Mouse (Mus musculus) Patski (cell line): ENCODE results near the gene Ifnb1. TPM values are rescaled to one million over a fixed set of nuclear protein-coding genes. Genes with fewer than 3 reads are reported as not detected.
"Not testable (repeated sequence)": the region's sequence is repeated elsewhere in the genome, so short reads cannot be mapped to it uniquely, and the experiment has no call there.

Experiments used
- ATAC-seq: fragments of 100-300 bp; one replicate; pipeline ENCODE4 v1.8.0; 2021
- CTCF ChIA-PET: fragments of 350-600 bp; sonication (Branson Sonifier 250); formaldehyde crosslinking; loops from one replicate; lab custom pipeline; 2022; ENCODE audit warnings: inconsistent platforms; lab: Charles Lee
- POLR2A ChIA-PET: fragments of 350-600 bp; sonication (Branson Sonifier 250); formaldehyde crosslinking; loops from one replicate; lab custom pipeline; 2022; ENCODE audit warnings: antibody characterized with exemption, inconsistent platforms; lab: Charles Lee
- DNase-seq: peaks from one replicate; pipeline ENCODE4 v3.0.0-alpha.2; 2011; ENCODE audit warnings: low read depth, low spot score
- H3K27me3 ChIP-seq: fragments of 371-371 bp; one replicate; pipeline ENCODE4 v1.5.1; 2021
- CTCF ChIP-seq: fragments of 100-300 bp; IDR thresholded peaks from one replicate; pipeline ENCODE4 v1.5.1; 2021
- in situ Hi-C: fragments of 300-500 bp; cut with MboI; formaldehyde crosslinking; loops from 3 replicates; pipeline ENCODE4 v1.11.1; 2018; ENCODE audit warnings: low pct_unique_long_range_greater_than_20kb, mixed read lengths
- polyA plus RNA-seq: library from polyadenylated mRNA; unstranded; gene quantifications from one replicate; pipeline ENCODE4 v1.2.3, GENCODE M21; 2021

The Ifnb1 gene
- polyA plus RNA-seq = not detected

DNA sequence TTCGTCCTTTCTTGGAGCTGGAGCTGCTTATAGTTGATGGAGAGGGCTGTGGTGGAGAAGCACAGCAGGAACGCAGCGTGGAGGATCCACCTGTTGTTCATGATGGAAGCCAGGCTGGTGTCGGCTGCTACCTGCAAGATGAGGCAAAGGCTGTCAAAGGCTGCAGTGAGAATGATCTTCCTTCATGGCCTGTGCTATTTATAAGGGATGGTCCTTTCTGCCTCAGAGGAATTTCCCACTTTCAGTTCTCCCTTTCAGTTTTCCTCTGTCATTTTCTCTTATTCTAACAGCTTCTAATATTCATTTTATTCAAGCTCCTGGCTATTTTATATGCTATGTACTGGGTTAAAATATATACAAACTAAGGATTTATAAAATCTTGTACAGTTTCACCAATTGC lies at the start of gene Ifnb1:
Ifnb1 (minus strand) TSS at position 101 of the 400 bp plus-strand sequence.
- TF ChIP-seq CTCF = no peak
- CTCF ChIA-PET = interaction anchor here (0.9 to 2.5 kb wide), 11 partner anchors 8 to 109 kb away, joined by 3 to 27 read pairs (median 6); no protein-coding TSS in a partner anchor
- no peak for DNase-seq
- ATAC-seq = no peak
- in situ Hi-C loops = loop anchor here (5.0 kb wide), 1 partner anchor 735 kb away; no protein-coding TSS in a partner anchor
- POLR2A ChIA-PET = no interaction called here
- H3K27me3 ChIP-seq = no peaks in the 10 kb centered on the region

DNA sequence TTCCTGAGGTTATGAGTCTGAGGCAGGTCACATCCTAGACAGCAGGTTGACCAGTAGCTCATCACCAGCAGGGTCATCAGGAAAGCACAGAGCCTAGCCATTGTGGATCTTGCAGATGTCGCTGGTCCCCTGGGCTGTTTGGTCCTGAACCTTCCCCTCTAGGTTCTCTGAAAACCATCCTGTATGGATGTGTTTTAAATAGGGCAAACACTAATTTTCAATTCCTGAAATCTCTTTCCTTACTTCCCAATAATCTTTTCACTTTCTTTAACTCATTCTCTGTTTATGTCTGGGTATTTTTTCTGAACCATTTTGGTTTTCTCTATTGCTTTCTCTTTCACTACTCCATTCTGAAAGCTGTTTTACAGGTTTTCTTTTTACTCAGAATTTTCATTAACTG lies 49.1 kb upstream of the Ifnb1 start, which contains the start of gene Ifna14:
Ifna14 (minus strand) TSS at position 101 of the 400 bp plus-strand sequence.
- CTCF ChIA-PET = interaction anchor here (1.2 kb wide), 1 partner anchor 259 kb away, joined by 3 read pairs; no protein-coding TSS in a partner anchor
- POLR2A ChIA-PET = no interaction called here
- no peaks in the 10 kb centered on the region for H3K27me3 ChIP-seq
- in situ Hi-C loops = loop anchor here (5.0 kb wide), 1 partner anchor 261 kb away; no protein-coding TSS in a partner anchor
- ATAC-seq = no peak
- TF ChIP-seq CTCF = no peak
- no peak for DNase-seq

DNA sequence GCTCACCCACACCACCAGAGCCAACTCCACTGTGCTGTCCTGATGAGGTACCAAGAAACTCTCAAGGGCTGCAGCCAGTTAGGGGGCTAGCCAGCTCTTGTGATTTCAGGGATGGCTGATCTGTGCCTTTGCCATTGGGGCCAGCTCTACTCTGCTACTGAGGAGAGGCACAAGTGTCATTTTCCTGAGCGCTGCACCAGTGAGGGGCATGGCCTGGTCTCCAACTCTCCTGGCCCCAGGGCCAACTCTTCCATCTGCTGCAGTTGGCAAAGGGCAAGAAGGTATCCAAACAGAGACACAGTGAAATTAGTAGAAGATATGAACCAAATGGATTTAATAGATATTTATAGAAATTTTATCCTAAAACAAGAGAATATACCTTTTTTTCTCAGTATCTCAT lies 39.2 kb upstream of the Ifnb1 start:
- in situ Hi-C loops = no loop called here
- ChIA-PET POLR2A (no interaction called here), CTCF (no interaction called here)
- DNase-seq (no peak), ATAC-seq (no peak)
- no peak for TF ChIP-seq CTCF
- peaks cover 9% of the 10 kb centered on the region for H3K27me3 ChIP-seq

GRCm38 (mm10) chr4:88558145-88558544 lies 35.6 kb upstream of the Ifnb1 start, which contains the start of gene Ifna15:
Gene Ifna15, minus strand, starts transcription at chr4:88558245.
- H3K27me3 ChIP-seq = peaks cover 14% of the 10 kb centered on the region
- ATAC-seq, DNase-seq, POLR2A ChIA-PET, CTCF ChIA-PET: not testable (repeated sequence)
- in situ Hi-C loops = loop anchor here (10.0 kb wide), 1 partner anchor 77 kb away; the partner anchor contains the start of gene C87499

DNA sequence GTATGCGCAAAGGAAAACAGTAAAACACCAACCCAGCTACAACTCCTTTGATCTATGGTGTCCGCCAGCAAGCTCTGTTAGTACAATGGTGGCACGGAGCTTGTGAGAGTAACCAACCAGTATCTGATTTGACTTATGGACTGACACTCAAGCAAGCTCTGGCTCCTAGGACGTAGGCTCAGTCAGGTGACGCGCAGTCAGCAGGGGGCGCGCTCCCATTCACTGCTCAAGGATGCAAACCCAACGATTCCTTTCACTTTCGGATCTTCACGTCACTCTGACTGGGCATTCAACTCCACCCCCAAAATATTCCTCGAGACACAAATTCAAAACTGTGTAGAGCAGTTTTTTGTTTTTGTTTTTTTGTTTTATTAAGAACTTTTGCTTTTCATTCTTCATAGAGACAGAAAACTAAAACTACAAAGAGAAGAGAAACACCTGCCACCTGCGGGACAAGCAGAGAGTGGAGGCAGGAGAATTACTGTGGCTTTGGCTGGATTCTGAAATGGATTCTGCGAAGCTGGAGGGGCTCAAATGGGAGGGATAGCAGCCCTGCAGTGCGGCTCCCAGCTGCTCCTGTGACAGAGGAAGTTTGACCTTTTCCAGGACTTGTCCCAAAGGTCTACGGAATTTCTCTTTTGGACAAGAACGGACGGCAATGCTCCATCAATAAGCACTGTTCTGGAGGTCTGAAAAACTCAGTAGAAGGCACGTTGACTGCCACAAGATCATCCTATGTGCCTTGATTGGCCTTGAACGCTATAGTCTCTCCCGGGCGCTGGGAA lies 27.8 kb upstream of the Ifnb1 start:
- ATAC-seq (peak; percentile 90), DNase-seq (peak; percentile 7)
- ChIA-PET POLR2A (no interaction called here), CTCF (interaction anchor here (0.7 to 1.0 kb wide), 2 partner anchors 23 to 1182 kb away, joined by 3 to 4 read pairs; no protein-coding TSS in a partner anchor)
- peak; percentile 56 for TF ChIP-seq CTCF
- H3K27me3 ChIP-seq = no peaks in the 10 kb centered on the region
- in situ Hi-C loops = loop anchor here (10.0 kb wide), 1 partner anchor 84 kb away; the partner anchor contains the start of gene C87499

- ATAC-seq (no peak), DNase-seq (no peak)
- TF ChIP-seq CTCF = no peak
- ChIA-PET POLR2A (no interaction called here), CTCF (interaction anchor here (2.6 kb wide), 1 partner anchor 24 kb away, joined by 12 read pairs; the partner anchor contains the start of gene Ifnb1)
- in situ Hi-C loops = loop anchor here (10.0 kb wide), 1 partner anchor 503 kb away; no protein-coding TSS in a partner anchor
- H3K27me3 ChIP-seq = no peaks in the 10 kb centered on the region
Measured at GRCm38 (mm10) chr4:88547986-88548385, 25.4 kb upstream of the Ifnb1 start.

- in situ Hi-C loops = loop anchor here (5.0 to 10.0 kb wide), 2 partner anchors 499 to 1176 kb away; no protein-coding TSS in a partner anchor
- DNase-seq (peak; percentile 44), ATAC-seq (peak; percentile 51)
- peak; percentile 66 for TF ChIP-seq CTCF
- no peaks in the 10 kb centered on the region for H3K27me3 ChIP-seq
- POLR2A ChIA-PET = no interaction called here
- CTCF ChIA-PET = interaction anchor here (0.7 to 3.4 kb wide), 18 partner anchors 10 to 1176 kb away, joined by 3 to 27 read pairs (median 4); partner anchors contain the start of gene Ifnb1
Measured at GRCm38 (mm10) chr4:88543649-88544234, 21.2 kb upstream of the Ifnb1 start.

DNA sequence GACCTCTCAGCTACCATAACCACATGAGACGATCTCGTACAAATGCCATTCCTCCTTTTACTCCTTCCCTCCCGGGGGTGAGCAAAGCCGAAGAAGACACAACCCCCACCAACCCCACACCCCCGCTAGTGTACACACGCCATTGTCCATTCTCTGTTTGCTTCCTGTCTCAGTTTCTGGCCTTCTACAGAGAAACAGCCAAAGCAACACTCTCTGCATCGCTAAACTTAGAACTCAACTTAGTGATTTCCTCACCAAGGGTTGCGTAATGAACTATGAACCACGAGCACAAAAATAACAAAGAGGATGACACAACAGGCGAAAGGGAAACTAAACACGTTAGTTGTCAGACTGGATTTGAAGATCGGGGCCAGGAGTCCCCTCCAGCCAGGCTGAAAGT lies 14.8 kb upstream of the Ifnb1 start:
- in situ Hi-C loops = no loop called here
- CTCF ChIA-PET = interaction anchor here (1.2 to 1.7 kb wide), 4 partner anchors 13 to 22 kb away, joined by 3 to 6 read pairs (median 4); no protein-coding TSS in a partner anchor
- ATAC-seq (peak; percentile 79), DNase-seq (no peak)
- POLR2A ChIA-PET = no interaction called here
- TF ChIP-seq CTCF = no peak
- no peaks in the 10 kb centered on the region for H3K27me3 ChIP-seq

DNA sequence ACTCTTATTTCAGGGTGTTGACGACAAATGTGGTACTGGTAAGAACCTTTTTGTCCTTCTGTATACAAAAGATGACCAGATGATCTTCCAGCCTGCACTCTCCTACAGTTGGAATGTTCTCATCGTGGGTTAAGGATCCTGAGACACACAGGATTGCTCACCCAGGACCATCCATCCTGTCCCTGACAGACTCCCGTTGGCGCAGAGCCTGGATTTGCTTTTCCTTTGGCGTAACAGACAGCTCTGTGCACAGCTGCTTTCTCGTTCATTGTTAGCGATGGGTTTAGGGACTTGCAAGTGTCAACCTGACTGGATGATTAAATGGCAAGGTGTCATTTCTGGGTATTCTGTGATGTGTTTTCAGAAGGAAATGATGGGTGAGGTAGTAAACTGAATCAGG lies 14.1 kb upstream of the Ifnb1 start:
- ChIA-PET POLR2A (no interaction called here), CTCF (interaction anchor here (1.6 kb wide), 1 partner anchor 13 kb away, joined by 6 read pairs; no protein-coding TSS in a partner anchor)
- no peak for TF ChIP-seq CTCF
- DNase-seq (no peak), ATAC-seq (no peak)
- H3K27me3 ChIP-seq = no peaks in the 10 kb centered on the region
- in situ Hi-C loops = no loop called here

DNA sequence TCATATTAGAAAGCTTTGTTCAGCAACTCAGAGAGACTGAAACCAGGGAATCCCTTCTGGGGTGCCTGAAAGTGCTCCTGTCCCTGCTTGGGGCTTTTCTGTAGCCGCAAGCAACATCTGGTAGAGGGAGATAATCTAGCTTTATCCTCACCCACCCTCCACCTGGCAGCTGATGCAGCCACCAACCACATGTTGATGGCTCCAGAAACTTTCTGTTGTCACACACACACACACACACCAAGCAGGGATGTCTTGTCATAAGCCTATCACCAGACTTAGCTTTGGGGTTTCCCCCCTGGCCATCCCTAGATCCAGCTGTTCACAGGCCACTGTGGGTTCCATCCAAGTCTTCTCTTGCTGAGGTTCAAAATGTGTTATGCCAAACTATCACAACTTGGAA lies 13.2 kb upstream of the Ifnb1 start:
- in situ Hi-C loops = no loop called here
- ChIA-PET CTCF (interaction anchor here (1.4 kb wide), 1 partner anchor 12 kb away, joined by 3 read pairs; no protein-coding TSS in a partner anchor), POLR2A (interaction anchor here (0.6 kb wide), 1 partner anchor 565 kb away, joined by 4 read pairs; no protein-coding TSS in a partner anchor)
- DNase-seq = no peak
- no peak for TF ChIP-seq CTCF
- ATAC-seq = no peak
- no peaks in the 10 kb centered on the region for H3K27me3 ChIP-seq
